Mouse (Mus musculus) lung, embryonic 14.5 days (tissue): ENCODE data around the gene Rraga. TPM values are rescaled to one million over a fixed set of nuclear protein-coding genes. Genes with fewer than 3 reads are reported as not detected.
"Not testable (repeated sequence)": the region's sequence is repeated elsewhere in the genome, so short reads cannot be mapped to it uniquely, and the experiment has no call there.

Experiments
- ATAC-seq: fragments of 200-750 bp; cut with Nextera tagmentation; 2 replicates; pipeline ENCODE4 v1.8.0; 2017; ENCODE audit warnings: mild to moderate bottlenecking, moderate TSS enrichment, moderate library complexity; ENCODE audit not compliant: insufficient read depth
- DNase-seq: peaks from one replicate; pipeline ENCODE4 v3.0.0-alpha.2; 2015
- H3K27ac ChIP-seq: fragments of 300-500 bp; sonication (generic); 2 replicates; pipeline ENCODE4 v1.5.1; 2014; ENCODE audit warnings: low read depth, mild to moderate bottlenecking, moderate library complexity
- H3K27me3 ChIP-seq: fragments of 300-500 bp; sonication (generic); 2 replicates; pipeline ENCODE4 v1.6.1; 2014; ENCODE audit warnings: low read length, control low read depth; ENCODE audit not compliant: insufficient read depth
- H3K36me3 ChIP-seq: fragments of 300-500 bp; sonication (generic); 2 replicates; pipeline ENCODE4 v1.6.1; 2014; ENCODE audit warnings: control low read depth; ENCODE audit not compliant: insufficient read depth
- H3K4me1 ChIP-seq: fragments of 300-500 bp; sonication (generic); 2 replicates; pipeline ENCODE4 v1.6.1; 2014; ENCODE audit warnings: antibody characterized with exemption, control low read depth; ENCODE audit not compliant: insufficient read depth
- H3K4me2 ChIP-seq: fragments of 300-500 bp; sonication (generic); 2 replicates; pipeline ENCODE4 v1.6.1; 2014; ENCODE audit warnings: mild to moderate bottlenecking
- H3K4me3 ChIP-seq: fragments of 300-500 bp; sonication (generic); 2 replicates; pipeline ENCODE4 v1.5.1; 2014; ENCODE audit warnings: low read depth, low read length
- H3K9ac ChIP-seq: fragments of 300-500 bp; sonication (generic); 2 replicates; pipeline ENCODE4 v1.6.1; 2014
- H3K9me3 ChIP-seq: fragments of 300-500 bp; sonication (generic); 2 replicates; pipeline ENCODE4 v1.6.1; 2016; ENCODE audit warnings: low read depth, low read length, control low read depth
- CTCF ChIP-seq: IDR thresholded peaks from 2 replicates; pipeline ENCODE4 v1.5.1; 2016; ENCODE audit warnings: antibody characterized with exemption, low read depth
- WGBS: fragments of 180-500 bp; shearing (Covaris S2); extraction: QIAGEN DNeasy Blood & Tissue Kit; methylation state at CpG from one replicate; pipeline ENCODE4 v1.1.7; 2014; 5-methylcytosine and 5-hydroxymethylcytosine counted together
- polyA plus RNA-seq: library from polyadenylated mRNA; unstranded; fragments of >200 nt; fragmentation: Nextera tagmentation; extraction: Ambion mirVana; gene quantifications from 2 replicates; pipeline ENCODE4 v1.2.1, GENCODE M21; 2014

Rraga gene
- polyA plus RNA-seq, 1 experiment from 2014 or later, result 90.5 TPM

- H3K9me3 ChIP-seq, result no peaks in the 10 kb centered on the region
- WGBS, result 78% methylated on average over 3 of the region's 3 CpGs
- peaks cover 4% of the 10 kb centered on the region; the same call in 1 of the 2 replicates for H3K4me1 ChIP-seq
- H3K9ac ChIP-seq, result no peak overlapping the region
- H3K27ac ChIP-seq, result no peak overlapping the region
- DNase-seq (no peak), ATAC-seq (no peak)
- H3K4me3 ChIP-seq, result no peak overlapping the region
- no peak overlapping the region for H3K4me2 ChIP-seq
- peaks cover 57% of the 10 kb centered on the region for H3K36me3 ChIP-seq
- H3K27me3 ChIP-seq, result no peaks in the 10 kb centered on the region
- no peak for TF ChIP-seq CTCF
Observed at GRCm38 (mm10) chr4:86580591-86580990, 5.1 kb downstream of the Rraga start.

DNA sequence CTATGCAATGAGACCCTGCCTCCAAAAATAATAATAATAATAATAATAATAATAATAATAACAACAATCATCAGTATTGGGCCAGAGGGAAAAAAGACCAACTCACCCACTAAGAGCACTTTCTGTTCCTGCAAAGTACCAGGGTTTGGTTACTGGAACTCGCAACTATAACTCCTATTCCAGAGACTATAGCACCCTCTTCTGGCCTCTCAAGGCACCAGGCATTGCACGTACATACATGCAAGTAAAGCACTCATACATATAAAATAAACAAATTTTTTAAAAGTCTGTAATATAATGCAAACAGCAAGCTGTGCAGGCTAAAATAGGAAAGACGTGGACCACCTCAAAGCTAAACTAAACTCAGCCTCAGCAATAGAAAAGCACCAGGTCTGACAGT is 12.8 kb downstream of the Rraga start:
- 75% methylated on average over 3 of the region's 3 CpGs for WGBS
- Histone ChIP-seq H3K4me3 (no peak overlapping the region), H3K9ac (no peak overlapping the region), H3K9me3 (no peaks in the 10 kb centered on the region), H3K27me3 (no peaks in the 10 kb centered on the region), H3K27ac (no peak overlapping the region), H3K4me2 (no peak overlapping the region), H3K36me3 (peaks cover 62% of the 10 kb centered on the region), H3K4me1 (no peaks in the 10 kb centered on the region)
- ATAC-seq, result no peak
- DNase-seq, result peak; percentile 36
- TF ChIP-seq CTCF, result no peak

DNA sequence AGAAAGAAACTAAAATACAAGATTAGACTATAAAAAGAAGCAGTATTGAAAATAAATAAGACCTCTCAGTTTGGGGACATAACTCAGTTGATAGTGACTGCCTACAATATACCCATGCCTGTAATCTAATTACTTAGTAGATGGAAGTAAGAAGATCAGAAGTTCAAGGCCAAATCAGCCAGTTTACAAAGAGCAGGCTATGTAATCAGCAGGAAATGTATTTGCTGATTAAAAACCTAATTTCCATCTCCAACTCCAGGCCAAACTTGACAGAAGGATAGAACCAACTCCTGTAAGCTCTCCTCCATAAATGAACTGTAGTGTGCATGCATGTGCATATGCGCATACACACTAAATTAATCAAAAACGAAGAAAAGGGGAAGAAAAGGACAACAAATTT is 15.8 kb downstream of the Rraga start:
- Histone ChIP-seq H3K36me3 (peaks cover 46% of the 10 kb centered on the region), H3K4me1 (no peaks in the 10 kb centered on the region), H3K27ac (no peak overlapping the region), H3K9me3 (no peaks in the 10 kb centered on the region), H3K4me3 (no peak overlapping the region), H3K4me2 (no peak overlapping the region), H3K27me3 (no peaks in the 10 kb centered on the region), H3K9ac (no peak overlapping the region)
- ATAC-seq (no peak), DNase-seq (no peak)
- TF ChIP-seq CTCF, result no peak
- WGBS, result 93% methylated on average over 2 of the region's 2 CpGs

- Histone ChIP-seq H3K4me3 (peak within 1 kb of the TSS; percentile 86), H3K27ac (peak within 1 kb of the TSS; percentile 72), H3K36me3 (peaks cover 8% of the 10 kb centered on the region), H3K9me3 (no peaks in the 10 kb centered on the region), H3K9ac (peak within 1 kb of the TSS; percentile 90), H3K27me3 (no peaks in the 10 kb centered on the region), H3K4me2 (peak within 1 kb of the TSS; percentile 76), H3K4me1 (peaks cover 4% of the 10 kb centered on the region; the same call in 1 of the 2 replicates)
- ATAC-seq (peak; percentile 100), DNase-seq (peak; percentile 98)
- TF ChIP-seq CTCF, result no peak
- WGBS, result under 1% methylated on average over 59 of the region's 59 CpGs
Observed at GRCm38 (mm10) chr4:86611524-86612288, 36.2 kb downstream of the Rraga start, which contains the start of gene Haus6. TSS of gene Haus6 (minus strand) at chr4:86612055.

DNA sequence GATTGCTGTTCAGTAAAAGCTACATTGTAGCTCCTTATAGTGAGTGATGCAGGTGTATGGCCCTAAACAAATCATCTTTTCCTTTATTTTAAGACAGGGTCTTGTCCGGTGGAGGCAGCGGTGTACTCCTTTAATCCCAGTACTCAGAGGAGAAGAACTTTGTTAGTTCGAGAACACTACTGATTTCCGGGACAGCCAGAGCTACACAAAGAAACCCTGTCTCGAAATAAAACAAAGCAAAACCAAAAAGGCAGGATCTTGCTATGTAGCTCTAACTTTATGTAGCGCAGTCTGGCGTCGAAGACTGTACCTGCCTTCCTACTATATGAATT is 36.8 kb downstream of the Rraga start:
- Histone ChIP-seq H3K27ac (peak overlapping the region; percentile 51), H3K4me3 (peak overlapping the region; percentile 86), H3K4me1 (peaks cover 4% of the 10 kb centered on the region; the same call in 1 of the 2 replicates), H3K27me3 (no peaks in the 10 kb centered on the region), H3K9ac (peak overlapping the region; percentile 54), H3K36me3 (peaks cover 4% of the 10 kb centered on the region), H3K4me2 (peak overlapping the region; percentile 65), H3K9me3 (no peaks in the 10 kb centered on the region)
- no peak; the same call in 1 of the 2 replicates for ATAC-seq
- 25% methylated on average over 8 of the region's 8 CpGs for WGBS
- TF ChIP-seq CTCF, result no peak
- no peak for DNase-seq

DNA sequence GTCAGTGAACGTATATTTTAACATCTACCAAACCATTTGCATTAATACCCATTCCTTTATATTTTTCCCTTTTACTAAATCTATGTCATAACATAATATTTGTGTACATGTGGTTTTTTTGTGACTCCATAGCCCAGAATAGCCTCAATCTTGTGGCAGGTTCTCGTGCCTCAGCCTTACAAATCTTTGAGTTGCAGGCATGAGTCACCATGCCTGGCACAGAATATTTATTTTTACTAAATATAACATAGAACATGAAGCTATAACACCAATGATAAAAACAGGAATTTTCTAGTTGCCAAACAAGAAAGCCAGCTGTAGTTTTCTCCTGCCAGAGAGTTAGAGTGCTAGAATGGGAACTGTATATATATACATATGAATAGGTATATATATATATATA is 45.0 kb downstream of the Rraga start:
- no peak overlapping the region for H3K9ac ChIP-seq
- no peaks in the 10 kb centered on the region for H3K36me3 ChIP-seq
- H3K4me1 ChIP-seq, result no peaks in the 10 kb centered on the region
- ATAC-seq, result no peak
- 65% methylated on average over 2 of the region's 2 CpGs for whole genome bisulfite sequencing
- no peak for DNase-seq
- no peak overlapping the region for H3K4me2 ChIP-seq
- H3K4me3 ChIP-seq, result no peak overlapping the region
- H3K27ac ChIP-seq, result no peak overlapping the region
- no peak for TF ChIP-seq CTCF
- no peaks in the 10 kb centered on the region for H3K27me3 ChIP-seq
- H3K9me3 ChIP-seq, result no peaks in the 10 kb centered on the region

GRCm38 (mm10) chr4:86622116-86622515 is 46.6 kb downstream of the Rraga start:
- Histone ChIP-seq H3K4me3 (no peak overlapping the region), H3K4me1 (no peaks in the 10 kb centered on the region), H3K9me3 (no peaks in the 10 kb centered on the region), H3K9ac (no peak overlapping the region), H3K36me3 (no peaks in the 10 kb centered on the region), H3K27ac (no peak overlapping the region), H3K4me2 (no peak overlapping the region), H3K27me3 (no peaks in the 10 kb centered on the region)
- TF ChIP-seq CTCF, result no peak
- WGBS, result 53% methylated on average over 3 of the region's 3 CpGs
- peak; percentile 39 for DNase-seq
- ATAC-seq, result no peak

DNA sequence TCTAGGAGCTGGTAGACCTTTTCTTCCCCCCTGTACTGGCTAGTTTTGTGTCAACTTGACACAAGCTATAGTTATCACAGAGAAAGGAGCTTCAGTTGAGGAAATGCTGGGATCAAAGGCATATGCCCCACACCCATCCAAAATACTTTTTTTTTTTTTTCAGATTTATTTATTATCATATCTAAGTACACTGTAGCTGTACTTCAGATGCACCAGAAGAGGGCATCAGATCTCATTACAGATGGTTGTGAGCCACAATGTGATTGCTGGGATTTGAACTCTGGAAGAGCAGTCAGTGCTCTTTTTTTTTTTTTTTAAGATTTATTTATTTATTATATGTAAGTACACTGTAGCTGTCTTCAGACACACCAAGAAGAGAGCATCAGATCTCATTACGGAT is 47.1 kb downstream of the Rraga start:
- H3K4me1 ChIP-seq, H3K9me3 ChIP-seq, ATAC-seq, H3K4me3 ChIP-seq, H3K9ac ChIP-seq, H3K27me3 ChIP-seq, H3K4me2 ChIP-seq, H3K27ac ChIP-seq, H3K36me3 ChIP-seq, DNase-seq: not testable (repeated sequence)
- 86% methylated on average over 1 of the region's 1 CpGs for WGBS
